Mouse (Mus musculus) hindbrain, embryonic 10.5 days (tissue): Measurements from ENCODE around the gene Rcn1. TPM values are rescaled to one million over a fixed set of nuclear protein-coding genes. Genes with fewer than 3 reads are reported as not detected.

ENCODE experiments used
- DNase-seq: peaks from one replicate; pipeline ENCODE4 v3.0.0-alpha.2; 2017; ENCODE audit warnings: low spot score
- H3K27ac ChIP-seq: fragments of 300-500 bp; sonication (generic); 2 replicates; pipeline ENCODE4 v1.5.1; 2016; ENCODE audit warnings: mild to moderate bottlenecking, moderate library complexity
- H3K27me3 ChIP-seq: fragments of 300-500 bp; sonication (generic); 2 replicates; pipeline ENCODE4 v1.6.1; 2016; ENCODE audit warnings: mild to moderate bottlenecking; ENCODE audit not compliant: poor library complexity, insufficient read depth, severe bottlenecking
- H3K36me3 ChIP-seq: fragments of 300-500 bp; sonication (generic); 2 replicates; pipeline ENCODE4 v1.6.1; 2016; ENCODE audit warnings: mild to moderate bottlenecking, moderate library complexity
- H3K4me1 ChIP-seq: fragments of 300-500 bp; sonication (generic); replicated peaks from 2 replicates; pipeline ENCODE4 v1.6.1; 2016; ENCODE audit warnings: mild to moderate bottlenecking
- H3K4me3 ChIP-seq: fragments of 300-500 bp; sonication (generic); 2 replicates; pipeline ENCODE4 v1.5.1; 2016; ENCODE audit warnings: mild to moderate bottlenecking, moderate library complexity
- H3K9me3 ChIP-seq: fragments of 300-500 bp; sonication (generic); 2 replicates; pipeline ENCODE4 v1.6.1; 2016; ENCODE audit warnings: mild to moderate bottlenecking, moderate library complexity
- WGBS: fragments of 180-500 bp; shearing (Covaris S2); methylation state at CpG from one replicate; pipeline ENCODE4 v1.1.7; 2016; 5-methylcytosine and 5-hydroxymethylcytosine counted together
- polyA plus RNA-seq: library from polyadenylated mRNA; unstranded; fragments of >200 nt; fragmentation: Nextera tagmentation; extraction: Ambion mirVana; gene quantifications from 2 replicates; pipeline ENCODE4 v1.2.1, GENCODE M21; 2016

Gene Rcn1
- polyA plus RNA-seq, 1 experiment from 2014 or later: 100 TPM

DNA sequence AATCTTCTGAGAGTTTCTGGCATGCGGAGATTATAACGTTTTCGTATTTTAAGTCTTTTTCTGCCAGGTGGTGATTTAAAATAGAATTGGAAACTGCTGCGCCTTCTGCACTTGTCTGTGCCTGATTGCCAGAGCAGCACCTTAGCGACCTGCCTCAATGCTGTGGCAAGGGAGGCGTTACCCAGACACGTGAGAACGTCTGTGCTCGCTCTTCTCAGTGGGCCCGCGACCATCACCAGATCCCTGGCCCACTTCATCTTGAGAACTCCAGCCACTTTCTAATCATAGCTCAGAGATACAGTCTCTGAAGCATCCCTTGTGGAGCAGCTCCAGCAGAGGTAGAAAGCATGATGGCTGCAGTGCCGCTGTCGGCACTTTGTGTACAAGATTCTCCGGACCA lies 28.4 kb downstream of the Rcn1 start:
- Histone ChIP-seq H3K4me1 (peaks cover 10% of the 10 kb centered on the region), H3K9me3 (no peaks in the 10 kb centered on the region), H3K27me3 (peaks cover 32% of the 10 kb centered on the region), H3K27ac (no peak overlapping the region), H3K36me3 (no peaks in the 10 kb centered on the region), H3K4me3 (peak overlapping the region; percentile 28; the same call in 1 of the 2 replicates)
- DNase-seq: no peak
- 37% methylated on average over 14 of the region's 14 CpGs for WGBS

DNA sequence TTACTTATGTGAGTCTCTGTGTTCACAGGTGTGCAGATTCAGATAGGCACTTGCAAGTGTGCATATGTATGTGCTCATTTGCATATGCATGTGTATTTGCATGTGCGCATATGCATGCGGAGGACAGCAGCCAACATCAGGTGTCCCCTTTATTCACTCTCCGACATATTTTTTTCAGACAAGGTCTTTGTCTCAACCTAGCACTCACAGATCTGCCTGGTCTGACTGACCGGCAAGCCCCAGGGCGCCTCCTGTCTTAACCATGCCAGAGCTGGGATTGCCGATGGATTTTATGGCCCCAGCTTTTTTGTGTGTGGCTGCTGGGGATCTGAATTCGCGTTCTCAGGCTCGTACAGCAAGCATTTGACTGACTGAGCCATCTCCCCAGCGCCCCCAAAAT lies 28.9 kb downstream of the Rcn1 start:
- WGBS: 8% methylated on average over 10 of the region's 10 CpGs
- Histone ChIP-seq H3K4me1 (peaks cover 10% of the 10 kb centered on the region), H3K27me3 (peaks cover 32% of the 10 kb centered on the region), H3K27ac (no peak overlapping the region), H3K4me3 (peak overlapping the region; percentile 28), H3K9me3 (no peaks in the 10 kb centered on the region), H3K36me3 (no peaks in the 10 kb centered on the region)
- peak; percentile 8 for DNase-seq

DNA sequence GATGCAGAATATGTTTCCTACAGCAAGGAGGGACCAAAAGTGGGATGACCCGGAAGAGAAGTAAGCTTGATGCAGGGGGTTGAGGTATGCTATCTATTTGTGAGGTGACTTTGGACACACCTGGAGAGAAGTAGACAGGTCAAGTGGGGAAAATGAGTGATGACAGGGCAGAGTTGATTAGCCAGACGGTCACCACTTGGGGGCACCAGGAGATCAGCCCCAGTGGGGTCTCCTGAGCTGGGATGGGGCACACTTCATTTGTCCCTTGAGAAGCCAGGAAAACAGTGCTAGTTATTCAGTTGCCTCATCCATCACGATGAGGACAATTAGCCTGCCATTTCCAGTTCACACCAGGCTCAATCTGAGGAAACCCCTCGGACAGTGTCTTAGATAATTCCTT lies 31.5 kb downstream of the Rcn1 start:
- no peaks in the 10 kb centered on the region for H3K9me3 ChIP-seq
- peaks cover 18% of the 10 kb centered on the region for H3K27me3 ChIP-seq
- DNase-seq: no peak
- H3K27ac ChIP-seq: no peak overlapping the region
- WGBS: 43% methylated on average over 4 of the region's 4 CpGs
- H3K4me1 ChIP-seq: peaks cover 10% of the 10 kb centered on the region
- no peak overlapping the region for H3K4me3 ChIP-seq
- H3K36me3 ChIP-seq: no peaks in the 10 kb centered on the region

GRCm38 (mm10) chr2:105358040-105358439 lies 41.1 kb downstream of the Rcn1 start:
- H3K9me3 ChIP-seq: no peaks in the 10 kb centered on the region
- H3K27me3 ChIP-seq: no peaks in the 10 kb centered on the region
- no peaks in the 10 kb centered on the region for H3K36me3 ChIP-seq
- H3K4me1 ChIP-seq: 0 out of 2 replicates have a peak, but pooled peaks cover 4% of the 10 kb centered on the region
- no peak overlapping the region for H3K27ac ChIP-seq
- WGBS: 92% methylated on average over 3 of the region's 3 CpGs
- no peak for DNase-seq
- no peak overlapping the region for H3K4me3 ChIP-seq

GRCm38 (mm10) chr2:105356791-105357190 lies 42.3 kb downstream of the Rcn1 start:
- 72% methylated on average over 5 of the region's 5 CpGs for WGBS
- DNase-seq: no peak

GRCm38 (mm10) chr2:105348886-105349285 lies 50.2 kb downstream of the Rcn1 start:
- Histone ChIP-seq H3K27me3 (no peaks in the 10 kb centered on the region), H3K27ac (no peak overlapping the region), H3K36me3 (no peaks in the 10 kb centered on the region), H3K4me1 (no peaks in the 10 kb centered on the region), H3K9me3 (no peaks in the 10 kb centered on the region), H3K4me3 (no peak overlapping the region)
- 77% methylated on average over 6 of the region's 6 CpGs for WGBS
- DNase-seq: no peak

More at GRCm38 (mm10) chr2:105356791-105357190, 42.3 kb downstream of the Rcn1 start:
- H3K27ac ChIP-seq: no peak overlapping the region
- no peaks in the 10 kb centered on the region for H3K36me3 ChIP-seq
- no peak overlapping the region for H3K4me3 ChIP-seq
- H3K27me3 ChIP-seq: no peaks in the 10 kb centered on the region
- 0 out of 2 replicates have a peak, but pooled peaks cover 4% of the 10 kb centered on the region for H3K4me1 ChIP-seq
- H3K9me3 ChIP-seq: no peaks in the 10 kb centered on the region

- DNase-seq: no peak
- WGBS: 61% methylated on average over 3 of the region's 3 CpGs
- no peaks in the 10 kb centered on the region for H3K9me3 ChIP-seq
- H3K36me3 ChIP-seq: no peaks in the 10 kb centered on the region
- no peak overlapping the region for H3K27ac ChIP-seq
- peaks cover 21% of the 10 kb centered on the region for H3K4me1 ChIP-seq
- H3K27me3 ChIP-seq: peaks cover 8% of the 10 kb centered on the region; the same call in 1 of the 2 replicates
- H3K4me3 ChIP-seq: no peak overlapping the region
Measured at GRCm38 (mm10) chr2:105339993-105340392, 59.1 kb downstream of the Rcn1 start.

GRCm38 (mm10) chr2:105337171-105337875 lies 61.8 kb downstream of the Rcn1 start:
- Histone ChIP-seq H3K9me3 (no peaks in the 10 kb centered on the region), H3K4me3 (no peak overlapping the region), H3K27me3 (peaks cover 16% of the 10 kb centered on the region; the same call in 1 of the 2 replicates), H3K4me1 (peaks cover 21% of the 10 kb centered on the region), H3K27ac (no peak overlapping the region), H3K36me3 (no peaks in the 10 kb centered on the region)
- 40% methylated on average over 8 of the region's 8 CpGs for WGBS
- no peak for DNase-seq

DNA sequence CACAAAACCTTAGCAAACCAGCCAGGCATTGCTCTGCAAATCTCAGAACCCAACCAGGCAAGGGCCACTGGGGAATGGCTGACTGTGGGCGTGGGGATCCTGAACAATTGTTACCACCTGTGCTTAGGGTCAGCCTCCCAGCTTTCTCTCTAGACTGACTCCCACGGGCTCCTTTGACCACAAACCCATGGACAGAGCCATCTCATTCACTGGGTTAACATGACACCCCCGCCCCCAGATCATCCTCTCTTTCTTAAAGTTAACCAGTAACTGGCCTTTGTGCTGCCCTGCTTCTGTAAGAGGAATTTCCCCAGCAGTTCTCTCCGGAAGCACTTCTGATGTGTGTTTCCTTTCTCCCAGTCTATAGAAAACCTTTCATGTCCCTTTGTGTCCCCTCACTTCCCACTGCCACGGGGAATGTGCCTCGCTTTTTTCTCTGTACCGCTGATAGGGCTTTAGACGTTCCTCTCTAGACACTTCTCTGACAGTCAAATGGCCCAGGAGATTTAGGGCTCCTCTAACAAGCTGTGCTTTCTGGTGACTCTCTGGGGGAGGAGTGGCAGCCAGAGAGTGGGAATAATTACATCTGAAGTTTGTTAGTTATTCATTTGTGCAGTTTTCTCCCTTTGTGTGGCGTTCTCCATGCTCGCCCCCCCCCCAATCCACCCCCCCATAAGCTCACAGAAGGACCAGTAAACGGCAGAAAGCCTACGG lies 62.6 kb downstream of the Rcn1 start:
- no peak overlapping the region for H3K4me3 ChIP-seq
- WGBS: 23% methylated on average over 12 of the region's 12 CpGs
- no peaks in the 10 kb centered on the region for H3K9me3 ChIP-seq
- H3K36me3 ChIP-seq: no peaks in the 10 kb centered on the region
- H3K27me3 ChIP-seq: peaks cover 24% of the 10 kb centered on the region
- H3K4me1 ChIP-seq: peaks cover 21% of the 10 kb centered on the region
- no peak overlapping the region; the same call in 1 of the 2 replicates for H3K27ac ChIP-seq
- DNase-seq: no peak

Other genes starting within 250 kb of the Rcn1 start
- gene Them7, start 175.0 kb downstream of the Rcn1 start, polyA plus RNA-seq: 0.22 and 0.39 TPM in 2 replicates